Mouse (Mus musculus) layer of hippocampus, adult 2 months (tissue): Measurements from ENCODE around the gene Kcnk2. TPM values are rescaled to one million over a fixed set of nuclear protein-coding genes. Genes with fewer than 3 reads are reported as not detected.

Experiments
- DNase-seq, 2 experiments: peaks; one replicate each; pipeline ENCODE4 v3.0.0; 2022; ENCODE audit warnings: low spot score in 2 of 2
- H3K27ac ChIP-seq: fragments of 200-600 bp; 2 replicates; pipeline ENCODE4 v1.8.1; 2022
- H3K4me3 ChIP-seq: fragments of 200-600 bp; 2 replicates; pipeline ENCODE4 v1.8.1; 2022; ENCODE audit warnings: mild to moderate bottlenecking
- CTCF ChIP-seq: fragments of 200-600 bp; conservative IDR thresholded peaks from 2 replicates; pipeline ENCODE4 v1.8.1; 2022; ENCODE audit warnings: antibody characterized with exemption, mild to moderate bottlenecking, moderate library complexity
- microRNA-seq, 2 experiments: library from miRNA; unstranded; fragments of <30 nt; microRNA quantifications; one replicate each; pipeline ENCODE4 v1.2.0; 2021
- total RNA-seq, 2 experiments: library from RNA; stranded (reverse); gene quantifications; 2 replicates each; pipeline ENCODE4 v1.2.3; 2021

Gene Kcnk2
- total RNA-seq, 2 experiments from 2014 or later = 47.9 to 48.4 TPM

GRCm38 (mm10) chr1:189173479-189173878, 228.6 kb downstream of the Kcnk2 start:
- Histone ChIP-seq H3K4me3 (no peak overlapping the region), H3K27ac (no peak overlapping the region)
- no peak for TF ChIP-seq CTCF
- no peak for DNase-seq

- no peak for DNase-seq
- H3K27ac ChIP-seq = no peak overlapping the region
- H3K4me3 ChIP-seq = no peak overlapping the region
- no peak for TF ChIP-seq CTCF
Measured at GRCm38 (mm10) chr1:189171138-189171537, 230.9 kb downstream of the Kcnk2 start.

- H3K4me3 ChIP-seq = no peak overlapping the region
- no peak for TF ChIP-seq CTCF
- no peak overlapping the region for H3K27ac ChIP-seq
- DNase-seq = no peak
Measured at GRCm38 (mm10) chr1:189165756-189166155, 236.3 kb downstream of the Kcnk2 start.

GRCm38 (mm10) chr1:189165141-189165540, 236.9 kb downstream of the Kcnk2 start:
- no peak for DNase-seq
- no peak overlapping the region for H3K27ac ChIP-seq
- H3K4me3 ChIP-seq = no peak overlapping the region
- no peak for TF ChIP-seq CTCF

- no peak for DNase-seq
- Histone ChIP-seq H3K4me3 (no peak overlapping the region), H3K27ac (no peak overlapping the region)
- TF ChIP-seq CTCF = no peak
Measured at GRCm38 (mm10) chr1:189164721-189165120, 237.4 kb downstream of the Kcnk2 start.

- no peak overlapping the region for H3K4me3 ChIP-seq
- TF ChIP-seq CTCF = no peak
- no peak for DNase-seq
- H3K27ac ChIP-seq = no peak overlapping the region
Measured at GRCm38 (mm10) chr1:189164241-189164640, 237.8 kb downstream of the Kcnk2 start.

Small RNA genes within 50 kb of the gene (microRNA-seq; reads per million reads assigned to microRNA genes)
- 0 reads per million in 2 experiments for gene Gm24092
